ENCODE assay signal across 9 mouse cellular contexts in the genomic region with DNA sequence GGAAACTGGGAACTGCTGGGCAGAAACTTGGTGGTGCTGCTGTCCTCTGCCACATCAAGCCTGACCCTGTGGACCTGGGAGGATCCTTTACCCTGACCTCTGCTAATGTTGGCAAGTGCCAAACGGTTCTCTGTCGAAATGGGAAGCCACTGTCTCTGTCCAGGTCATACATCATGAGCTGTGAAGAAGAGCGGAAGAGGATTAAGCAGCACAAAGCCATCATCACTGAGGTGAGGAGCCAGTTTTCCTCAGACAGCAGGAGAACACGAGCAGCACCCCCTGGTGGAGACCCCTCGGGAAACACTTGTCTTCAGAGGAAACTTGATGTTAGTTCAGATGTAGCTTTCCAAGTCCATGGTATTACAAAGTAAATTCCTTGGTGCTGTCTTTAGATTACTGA.
DNase-seq lines count a peak whose midpoint lies in the region; ATAC-seq and TF ChIP-seq lines count a peak whose summit lies in the region.
"Had no signal": no experiment of that assay in that cellular context is flagged by ENCODE, and none has a peak within 500 bp of the region (broad histone marks: within the 10 kb centered on the region; RNA-seq: fewer than 3 reads in every experiment).

No protein-coding gene starts in this region.

- peak; percentile 59 for DNase-seq in CD4-positive helper T cell, adult 2 months (ENCODE audit: low read depth, low spot score)
- peak; percentile 5 for DNase-seq in c-Kit-positive CD71-positive TER-119-positive erythroid progenitor cells, embryonic 14.5 days (ENCODE audit: low spot score)
- DNase-seq in hindlimb bud, embryonic 11.5 days (ENCODE audit: extremely low spot score, low read depth, low spot score), result peak; percentile 16
- peak; percentile 76 for DNase-seq in lung, postnatal 0 days (ENCODE audit: low spot score)
- peak; percentile 85 for DNase-seq in retina, postnatal 1 day
- DNase-seq in urinary bladder, adult 18-20 months (ENCODE audit: low spot score in 2 of 2), result no peak

- ATAC-seq in forebrain, embryonic 15.5 days (replicated peaks), result peak; percentile 46
- ATAC-seq in lung, postnatal 0 days, result peak; percentile 32; the same call in 1 of the 2 replicates

- TF ChIP-seq POLR2A in ES-Bruce4 (IDR thresholded peaks at IDR 0.05; ENCODE audit: insufficient read depth, low read length), result no peak

- TF ChIP-seq EP300 in ES-Bruce4 (IDR thresholded peaks at IDR 0.05; ENCODE audit: insufficient read depth, low read depth, low read length), result no peak
- no peak for TF ChIP-seq EP300 in lung, postnatal 0 days (IDR thresholded peaks at IDR 0.05)

- H3K4me3 ChIP-seq in ES-Bruce4 (ENCODE audit: low read depth, low read length), result no peak overlapping the region
- no peak overlapping the region for H3K4me3 ChIP-seq in forebrain, embryonic 15.5 days
- H3K4me3 ChIP-seq in lung, postnatal 0 days (ENCODE audit: low read depth, low read length), result no peak overlapping the region
- H3K4me3 ChIP-seq: hindbrain, embryonic 15.5 days had no signal

- H3K4me1 ChIP-seq in ES-Bruce4 (ENCODE audit: control insufficient read depth, insufficient read depth, low read length), result no peaks in the 10 kb centered on the region
- peaks cover 2% of the 10 kb centered on the region; the same call in 1 of the 2 replicates for H3K4me1 ChIP-seq in forebrain, embryonic 15.5 days
- H3K4me1 ChIP-seq in lung, postnatal 0 days (ENCODE audit: insufficient read depth, low read depth, low read length), result no peaks in the 10 kb centered on the region
- H3K4me1 ChIP-seq: hindbrain, embryonic 15.5 days had no signal

- no peaks in the 10 kb centered on the region for H3K36me3 ChIP-seq in ES-Bruce4 (ENCODE audit: control insufficient read depth, insufficient read depth, low read length, poor library complexity, severe bottlenecking)
- peaks cover 20% of the 10 kb centered on the region for H3K36me3 ChIP-seq in forebrain, embryonic 15.5 days
- peaks cover 15% of the 10 kb centered on the region for H3K36me3 ChIP-seq in lung, postnatal 0 days (ENCODE audit: insufficient read depth, low read length)

- H3K4me2 ChIP-seq in forebrain, embryonic 15.5 days (replicated peaks), result no peak overlapping the region
- no peak overlapping the region for H3K4me2 ChIP-seq in lung, postnatal 0 days (replicated peaks; ENCODE audit: low read depth, low read length)
- H3K4me2 ChIP-seq: hindbrain, embryonic 15.5 days had no signal

- no peaks in the 10 kb centered on the region for H3K27me3 ChIP-seq in ES-Bruce4 (ENCODE audit: control insufficient read depth, insufficient read depth, low read length, poor library complexity, severe bottlenecking)
- no peaks in the 10 kb centered on the region for H3K27me3 ChIP-seq in forebrain, embryonic 15.5 days
- H3K27me3 ChIP-seq in lung, postnatal 0 days (replicated peaks; ENCODE audit: insufficient read depth, low read length), result no peaks in the 10 kb centered on the region
- H3K27me3 ChIP-seq: hindbrain, embryonic 15.5 days had no signal

- no peak overlapping the region for H3K27ac ChIP-seq in ES-Bruce4 (ENCODE audit: insufficient read depth, low read length)
- no peak overlapping the region for H3K27ac ChIP-seq in forebrain, embryonic 15.5 days (replicated peaks)
- no peak overlapping the region for H3K27ac ChIP-seq in lung, postnatal 0 days (ENCODE audit: low read length)
- H3K27ac ChIP-seq: hindbrain, embryonic 15.5 days had no signal

- WGBS in forebrain, embryonic 15.5 days, result 24% methylated on average over 5 of the region's 5 CpGs
- 10% methylated on average over 5 of the region's 5 CpGs for WGBS in lung, postnatal 0 days

- H3K9ac ChIP-seq in ES-Bruce4 (ENCODE audit: low read depth, poor library complexity, severe bottlenecking), result no peak overlapping the region
- no peak overlapping the region for H3K9ac ChIP-seq in forebrain, embryonic 15.5 days (replicated peaks)
- H3K9ac ChIP-seq in lung, postnatal 0 days (replicated peaks; ENCODE audit: low read depth), result no peak overlapping the region
- H3K9ac ChIP-seq: hindbrain, embryonic 15.5 days had no signal

- TF ChIP-seq CTCF in ES-Bruce4 (IDR thresholded peaks at IDR 0.05; ENCODE audit: low read depth, low read length), result peak; percentile 74
- peak; percentile 85 for TF ChIP-seq CTCF in lung, postnatal 0 days (IDR thresholded peaks at IDR 0.05)

- no peaks in the 10 kb centered on the region for H3K9me3 ChIP-seq in ES-Bruce4 (replicated peaks; ENCODE audit: control insufficient read depth, insufficient read depth, low read length, poor library complexity, severe bottlenecking)
- H3K9me3 ChIP-seq in forebrain, embryonic 15.5 days, result no peaks in the 10 kb centered on the region
- H3K9me3 ChIP-seq in lung, postnatal 0 days (ENCODE audit: low read length), result no peaks in the 10 kb centered on the region
- H3K9me3 ChIP-seq: hindbrain, embryonic 15.5 days had no signal

Comparison
In these comparisons a context has a peak if more than half of its experiments do, and no peak if none do; other contexts are left out.
1. DNase-seq: peak in CD4-positive helper T cell, adult 2 months (single experiment), c-Kit-positive CD71-positive TER-119-positive erythroid progenitor cells, embryonic 14.5 days (single experiment), hindlimb bud, embryonic 11.5 days (single experiment), lung, postnatal 0 days (single experiment) and retina, postnatal 1 day (single experiment); none in urinary bladder, adult 18-20 months (0 of 2).